Mouse (Mus musculus): ENCODE measurements at regions not wholly inside any gene's neighbourhood (a gene's known extent, or its start where the extent isn't known, plus 50 kb on each side); places are given as distances from the start of the nearest gene placed in this dataset.

DNA sequence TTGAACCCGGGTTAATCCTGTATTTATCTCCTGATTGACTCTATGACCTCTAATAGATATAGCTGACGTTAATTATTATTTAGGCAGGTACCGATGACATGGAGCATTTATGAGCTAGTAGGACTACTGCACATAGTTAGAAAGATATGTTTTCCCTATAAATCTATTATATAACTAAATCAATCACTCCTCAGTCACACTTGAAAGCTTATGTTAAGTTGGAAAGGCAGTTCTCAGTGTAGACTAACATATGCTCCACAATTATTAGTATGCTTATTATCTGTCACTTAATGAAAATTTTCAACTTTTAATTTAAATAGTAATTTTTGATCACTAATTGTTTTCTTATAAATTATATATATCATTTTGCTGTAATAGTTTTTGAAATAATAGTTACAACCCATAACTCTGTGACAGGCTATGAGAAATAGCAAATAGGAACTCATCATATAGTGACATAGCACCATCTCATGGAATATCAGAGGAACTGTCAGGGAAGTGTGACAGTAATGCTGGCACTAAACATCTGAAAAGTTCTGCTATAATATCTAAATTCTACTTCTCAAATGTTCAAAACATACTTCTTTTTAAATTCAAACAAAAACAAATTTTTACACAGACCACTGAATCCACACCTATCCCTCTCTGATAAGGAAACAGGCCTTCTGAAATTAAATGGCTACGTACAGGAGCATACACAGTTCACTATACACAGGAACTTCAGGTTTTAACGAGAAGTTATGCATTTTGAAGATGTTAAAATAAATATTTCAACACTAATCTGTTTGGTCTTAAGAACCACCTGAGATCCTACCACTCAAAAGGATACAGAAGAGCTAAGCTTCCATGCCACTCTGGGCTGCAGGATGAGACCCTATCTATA is 75.3 kb upstream of the Map2 start:
- Histone ChIP-seq H3K4me3 (no peak overlapping the region), H3K36me3 (replicated peaks) (no peaks in the 10 kb centered on the region), H3K4me1 (no peaks in the 10 kb centered on the region), H3K27ac (replicated peaks) (no peak overlapping the region), H3K27me3 (replicated peaks; ENCODE audit: low read depth, poor library complexity, severe bottlenecking) (no peaks in the 10 kb centered on the region), H3K9me3 (no peaks in the 10 kb centered on the region)
- DNase-seq (ENCODE audit: low spot score), result no peak
- 77% methylated on average over 5 of the region's 5 CpGs for WGBS

DNA sequence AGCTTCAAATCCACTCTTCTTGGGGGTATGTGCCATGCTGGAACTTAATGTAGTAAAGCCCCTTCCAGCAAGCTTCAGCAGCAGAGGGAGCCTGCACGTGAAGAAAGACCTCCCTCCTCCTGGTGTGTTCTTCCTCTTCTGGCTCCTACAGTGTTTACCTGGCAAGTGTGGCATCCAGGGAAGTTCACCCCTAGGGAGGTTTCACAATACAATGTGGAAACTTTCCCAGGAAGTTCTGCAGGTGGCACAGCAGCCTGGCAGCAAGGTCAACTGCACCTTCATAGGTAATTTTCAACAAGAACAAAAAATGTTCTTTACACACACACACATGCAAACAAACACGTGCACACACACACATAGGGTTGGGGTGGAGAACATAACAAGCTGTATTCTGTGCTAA is 73.7 kb upstream of the Map2 start:
- WGBS, result 43% methylated on average over 2 of the region's 2 CpGs
- Histone ChIP-seq H3K27me3 (replicated peaks; ENCODE audit: low read depth, poor library complexity, severe bottlenecking) (no peaks in the 10 kb centered on the region), H3K9me3 (no peaks in the 10 kb centered on the region), H3K4me1 (no peaks in the 10 kb centered on the region), H3K27ac (replicated peaks) (no peak overlapping the region), H3K36me3 (replicated peaks) (no peaks in the 10 kb centered on the region), H3K4me3 (no peak overlapping the region)
- no peak for DNase-seq (ENCODE audit: low spot score)

- H3K27me3 ChIP-seq (replicated peaks; ENCODE audit: low read depth, poor library complexity, severe bottlenecking), result no peaks in the 10 kb centered on the region
- no peaks in the 10 kb centered on the region for H3K36me3 ChIP-seq (replicated peaks)
- H3K4me1 ChIP-seq, result no peaks in the 10 kb centered on the region
- 48% methylated on average over 1 of the region's 1 CpGs for WGBS
- H3K9me3 ChIP-seq, result no peaks in the 10 kb centered on the region
- DNase-seq (ENCODE audit: low spot score), result no peak
- H3K4me3 ChIP-seq, result no peak overlapping the region
- no peak overlapping the region for H3K27ac ChIP-seq (replicated peaks)
These were observed 70.6 kb upstream of the Map2 start for GRCm38 (mm10) chr1:66104493-66104892.

DNA sequence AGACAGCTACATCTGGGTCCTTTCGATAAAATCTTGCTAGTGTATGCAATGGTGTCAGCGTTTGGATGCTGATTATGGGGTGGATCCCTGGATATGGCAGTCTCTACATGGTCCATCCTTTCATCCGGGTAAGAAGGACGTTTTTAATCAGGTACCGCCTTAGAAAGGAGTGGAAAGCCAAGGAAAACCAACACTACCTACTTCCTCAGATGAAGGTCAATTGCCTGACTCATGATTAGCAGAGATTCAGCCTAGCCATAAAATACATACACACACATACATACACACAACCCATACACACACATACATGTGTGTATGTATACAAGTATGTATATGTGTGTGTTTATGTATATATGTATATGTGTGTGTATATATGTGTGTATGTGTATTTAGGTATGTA is 69.9 kb upstream of the Map2 start:
- 84% methylated on average over 5 of the region's 5 CpGs for WGBS
- H3K4me3 ChIP-seq, result no peak overlapping the region

DNA sequence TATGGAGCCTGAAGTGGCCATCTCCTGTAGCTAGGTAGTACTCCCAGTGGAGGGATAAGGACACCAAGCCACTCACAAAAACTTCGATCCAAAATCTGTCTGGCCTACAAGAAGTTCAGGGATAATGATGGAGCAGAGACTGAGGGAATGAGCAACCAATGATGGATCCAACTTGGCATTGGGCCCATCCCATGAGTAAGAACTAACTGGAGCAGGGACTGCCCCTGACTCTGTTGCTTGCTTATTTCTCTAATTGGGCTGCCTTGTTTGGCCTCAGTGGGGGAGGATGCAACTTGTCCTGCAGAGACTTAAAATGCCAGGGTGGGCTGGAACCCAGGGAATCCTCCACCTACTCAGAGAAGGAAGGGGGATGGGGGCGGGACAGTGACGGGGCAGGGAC is 67.0 kb upstream of the Map2 start:
- DNase-seq (ENCODE audit: low spot score), result no peak
- no peaks in the 10 kb centered on the region for H3K9me3 ChIP-seq
- no peaks in the 10 kb centered on the region for H3K4me1 ChIP-seq
- H3K4me3 ChIP-seq, result no peak overlapping the region
- H3K36me3 ChIP-seq (replicated peaks), result no peaks in the 10 kb centered on the region
- 82% methylated on average over 3 of the region's 3 CpGs for WGBS
- H3K27me3 ChIP-seq (replicated peaks; ENCODE audit: low read depth, poor library complexity, severe bottlenecking), result no peaks in the 10 kb centered on the region
- no peak overlapping the region for H3K27ac ChIP-seq (replicated peaks)

More for the DNA sequence above, 69.9 kb upstream of the Map2 start:
- no peaks in the 10 kb centered on the region for H3K36me3 ChIP-seq (replicated peaks)
- no peaks in the 10 kb centered on the region for H3K4me1 ChIP-seq
- no peaks in the 10 kb centered on the region for H3K27me3 ChIP-seq (replicated peaks; ENCODE audit: low read depth, poor library complexity, severe bottlenecking)
- no peak for DNase-seq (ENCODE audit: low spot score)
- no peak overlapping the region for H3K27ac ChIP-seq (replicated peaks)
- no peaks in the 10 kb centered on the region for H3K9me3 ChIP-seq

DNA sequence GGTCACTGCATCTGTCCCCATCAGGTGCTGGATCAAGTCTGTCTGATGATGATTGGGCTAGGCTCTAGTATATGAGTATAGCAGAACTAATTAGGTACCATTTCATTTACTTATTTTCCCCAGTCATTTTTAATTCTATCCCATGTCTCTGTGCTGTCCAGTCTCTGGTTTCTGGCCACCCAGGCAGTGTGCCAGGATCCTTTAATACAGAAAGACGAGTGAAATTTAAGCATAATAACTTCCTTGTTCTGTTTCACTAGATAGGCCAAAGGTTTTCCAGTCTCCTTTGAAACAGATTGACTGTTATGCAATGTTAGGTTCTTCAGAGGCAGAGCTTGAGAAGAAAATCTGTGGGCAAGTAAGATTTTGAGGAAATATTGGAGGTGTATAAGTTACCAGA is 61.2 kb upstream of the Map2 start:
- Histone ChIP-seq H3K9me3 (no peaks in the 10 kb centered on the region), H3K27me3 (replicated peaks; ENCODE audit: low read depth, poor library complexity, severe bottlenecking) (no peaks in the 10 kb centered on the region), H3K4me1 (no peaks in the 10 kb centered on the region), H3K4me3 (no peak overlapping the region), H3K27ac (replicated peaks) (no peak overlapping the region), H3K36me3 (replicated peaks) (no peaks in the 10 kb centered on the region)
- 61% methylated on average over 1 of the region's 1 CpGs for WGBS
- DNase-seq (ENCODE audit: low spot score), result no peak

GRCm38 (mm10) chr1:66115330-66115729 is 59.7 kb upstream of the Map2 start:
- Histone ChIP-seq H3K36me3 (replicated peaks) (no peaks in the 10 kb centered on the region), H3K4me3 (no peak overlapping the region), H3K4me1 (no peaks in the 10 kb centered on the region), H3K27me3 (replicated peaks; ENCODE audit: low read depth, poor library complexity, severe bottlenecking) (no peaks in the 10 kb centered on the region), H3K27ac (replicated peaks) (no peak overlapping the region), H3K9me3 (no peaks in the 10 kb centered on the region)
- WGBS, result 37% methylated on average over 3 of the region's 3 CpGs
- DNase-seq (ENCODE audit: low spot score), result peak; percentile 28

All from embryonic facial prominence, embryonic 10.5 days (tissue).